Mouse (Mus musculus): ENCODE data around the gene Spata13.

Gene Spata13

GRCm38 (mm10) chr14:60639195-60639594, 5.4 kb downstream of the Spata13 start:
- no peak for DNase-seq (ENCODE audit: extremely low spot score)

- DNase-seq (ENCODE audit: extremely low spot score): no peak
These were observed 7.3 kb downstream of the Spata13 start for GRCm38 (mm10) chr14:60641120-60641519.

- no peak for DNase-seq (ENCODE audit: extremely low spot score)
These were observed 8.3 kb downstream of the Spata13 start for GRCm38 (mm10) chr14:60642131-60642530.

GRCm38 (mm10) chr14:60643098-60643870, 9.5 kb downstream of the Spata13 start:
- DNase-seq (ENCODE audit: extremely low spot score): no peak

GRCm38 (mm10) chr14:60646373-60646772, 12.6 kb downstream of the Spata13 start:
- no peak for DNase-seq (ENCODE audit: extremely low spot score)

- DNase-seq (ENCODE audit: extremely low spot score): no peak
These were observed 14.1 kb downstream of the Spata13 start for GRCm38 (mm10) chr14:60647885-60648284.

- DNase-seq (ENCODE audit: extremely low spot score): no peak
These were observed 15.2 kb downstream of the Spata13 start for GRCm38 (mm10) chr14:60648956-60649355.

GRCm38 (mm10) chr14:60653184-60653583, 19.4 kb downstream of the Spata13 start:
- DNase-seq (ENCODE audit: extremely low spot score): no peak

GRCm38 (mm10) chr14:60653977-60654376, 20.2 kb downstream of the Spata13 start:
- no peak for DNase-seq (ENCODE audit: extremely low spot score)

- DNase-seq (ENCODE audit: extremely low spot score): no peak
These were observed 20.9 kb downstream of the Spata13 start for GRCm38 (mm10) chr14:60654708-60655107.

- no peak for DNase-seq (ENCODE audit: extremely low spot score)
These were observed 22.3 kb downstream of the Spata13 start for GRCm38 (mm10) chr14:60655941-60656700.

- DNase-seq (ENCODE audit: extremely low spot score): no peak
These were observed 22.9 kb downstream of the Spata13 start for GRCm38 (mm10) chr14:60656701-60657085.

- no peak for DNase-seq (ENCODE audit: extremely low spot score)
These were observed 24.1 kb downstream of the Spata13 start for GRCm38 (mm10) chr14:60657891-60658290.

- no peak for DNase-seq (ENCODE audit: extremely low spot score)
These were observed 25.7 kb downstream of the Spata13 start for GRCm38 (mm10) chr14:60659498-60659897.

- DNase-seq (ENCODE audit: extremely low spot score): no peak
These were observed 26.8 kb downstream of the Spata13 start for GRCm38 (mm10) chr14:60660591-60660990.

- no peak for DNase-seq (ENCODE audit: extremely low spot score)
These were observed 27.5 kb downstream of the Spata13 start for GRCm38 (mm10) chr14:60661281-60661680.

GRCm38 (mm10) chr14:60663309-60663940, 29.6 kb downstream of the Spata13 start:
- no peak for DNase-seq (ENCODE audit: extremely low spot score)

- DNase-seq (ENCODE audit: extremely low spot score): no peak
These were observed 30.8 kb downstream of the Spata13 start for GRCm38 (mm10) chr14:60664641-60665040.

GRCm38 (mm10) chr14:60665263-60665662, 31.5 kb downstream of the Spata13 start:
- DNase-seq (ENCODE audit: extremely low spot score): no peak

- no peak for DNase-seq (ENCODE audit: extremely low spot score)
These were observed 32.5 kb downstream of the Spata13 start for GRCm38 (mm10) chr14:60666252-60666651.

- no peak for DNase-seq (ENCODE audit: extremely low spot score)
These were observed 36.4 kb downstream of the Spata13 start for GRCm38 (mm10) chr14:60670191-60670590.

- no peak for DNase-seq (ENCODE audit: extremely low spot score)
These were observed 37.7 kb downstream of the Spata13 start for GRCm38 (mm10) chr14:60671504-60671903.

GRCm38 (mm10) chr14:60675697-60676096, 41.9 kb downstream of the Spata13 start:
- no peak for DNase-seq (ENCODE audit: extremely low spot score)

Data from embryo, embryonic 9.5 days (tissue).